Mouse (Mus musculus): ENCODE results near the gene Brd7. TPM values are rescaled to one million over a fixed set of nuclear protein-coding genes. Genes with fewer than 3 reads are reported as not detected.

Gene Brd7
- 76.9 TPM for polyA plus RNA-seq (2014; fragmentation: Illumina TruSeq; extraction: RNeasy Lipid Tissue Mini Kit (QIAGEN cat#74804); ENCODE audit: low read depth, low replicate concordance)

DNA sequence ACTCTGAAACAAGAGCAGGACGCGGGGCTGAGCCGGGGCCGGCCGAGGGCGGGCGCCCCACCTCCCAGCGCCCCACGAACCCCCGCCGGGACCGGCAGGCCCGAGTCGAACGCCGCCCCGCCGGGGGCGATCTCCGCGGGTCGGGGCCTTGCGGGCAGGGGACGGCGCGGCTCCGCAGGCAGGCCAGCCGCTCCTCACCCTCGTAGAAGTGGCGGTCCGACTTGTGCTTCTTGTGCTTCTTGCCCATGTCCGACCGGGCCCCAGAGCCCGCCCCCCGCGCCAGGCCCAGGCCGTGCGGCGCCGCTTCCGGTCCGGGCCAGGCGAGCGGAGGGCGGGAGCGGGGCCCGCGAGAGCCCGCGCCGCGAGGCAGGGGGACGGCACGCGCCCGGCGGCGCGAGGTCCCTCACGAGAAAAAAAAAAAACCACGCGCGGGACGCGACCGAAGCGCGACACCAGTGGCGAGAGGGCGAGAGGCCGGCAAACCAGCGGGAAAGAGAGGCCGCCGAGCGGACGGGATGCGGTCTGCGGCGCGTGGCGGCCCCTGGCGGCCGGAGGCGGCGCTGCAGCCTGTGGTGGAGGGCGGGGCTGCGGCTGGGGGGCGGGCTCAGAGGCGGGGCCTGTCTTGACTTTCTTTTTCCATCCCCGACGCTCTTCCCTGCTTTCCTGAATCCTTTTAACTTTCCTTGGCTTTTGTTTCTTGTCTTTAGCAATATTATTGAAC lies at the start of gene Brd7:
TSS of gene Brd7 (minus strand) at position 487 of the 721 bp plus-strand sequence.

Other genes starting within 250 kb of the Brd7 start
- 79.0 TPM for gene Cnep1r1, start 243.4 kb downstream of the Brd7 start, polyA plus RNA-seq (2014; fragmentation: Illumina TruSeq; extraction: RNeasy Lipid Tissue Mini Kit (QIAGEN cat#74804); ENCODE audit: low read depth, low replicate concordance)
- 13.9 TPM for gene Heatr3, start 224.3 kb downstream of the Brd7 start, polyA plus RNA-seq (2014; fragmentation: Illumina TruSeq; extraction: RNeasy Lipid Tissue Mini Kit (QIAGEN cat#74804); ENCODE audit: low read depth, low replicate concordance)
- 156 TPM for gene Tent4b, start 163.0 kb downstream of the Brd7 start, polyA plus RNA-seq (2014; fragmentation: Illumina TruSeq; extraction: RNeasy Lipid Tissue Mini Kit (QIAGEN cat#74804); ENCODE audit: low read depth, low replicate concordance)
- 3.3 TPM for gene Adcy7, start 89.8 kb downstream of the Brd7 start, polyA plus RNA-seq (2014; fragmentation: Illumina TruSeq; extraction: RNeasy Lipid Tissue Mini Kit (QIAGEN cat#74804); ENCODE audit: low read depth, low replicate concordance)
- gene Nkd1, start 159.2 kb upstream of the Brd7 start, polyA plus RNA-seq (2014; fragmentation: Illumina TruSeq; extraction: RNeasy Lipid Tissue Mini Kit (QIAGEN cat#74804); ENCODE audit: low read depth, low replicate concordance) = 0.36 TPM

Measured in testis, adult 10 weeks (tissue).